Mouse (Mus musculus): ENCODE results near the gene Hipk4.

The Hipk4 gene

DNA sequence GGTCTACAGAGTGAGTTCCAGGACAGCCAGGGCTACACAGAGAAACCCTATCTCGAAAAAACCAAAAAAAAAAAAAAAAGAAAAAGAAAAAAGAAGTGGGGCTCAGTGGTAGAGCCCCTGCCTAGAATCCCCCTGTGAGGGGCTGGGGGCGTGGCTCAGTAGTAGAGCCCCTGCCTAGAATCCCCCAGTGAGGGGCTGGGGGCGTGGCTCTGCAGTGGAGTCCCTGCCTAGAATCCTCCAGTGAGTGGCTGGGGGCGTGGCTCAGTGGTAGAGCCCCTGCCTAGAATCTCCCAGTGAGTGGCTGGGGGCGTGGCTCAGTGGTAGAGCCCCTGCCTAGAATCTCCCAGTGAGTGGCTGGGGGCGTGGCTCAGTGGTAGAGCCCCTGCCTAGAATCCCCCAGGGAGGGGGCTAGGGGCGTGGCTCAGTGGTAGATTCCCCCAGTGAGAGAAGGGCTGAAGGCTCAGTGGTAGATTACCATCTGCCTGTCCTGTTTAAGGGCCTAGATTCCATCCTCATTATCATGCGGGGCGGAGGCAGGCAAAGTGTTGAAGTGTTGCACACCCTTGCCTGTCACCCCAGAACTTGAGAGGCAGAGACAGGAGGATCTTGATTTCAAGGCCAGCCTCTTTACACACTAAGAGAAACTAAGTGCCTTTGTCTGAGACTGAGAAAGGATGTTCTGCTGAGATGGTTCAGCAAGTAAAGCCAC is 28.3 kb upstream of the Hipk4 start:
- DNase-seq (ENCODE audit: low read depth, low spot score), result peak; percentile 82

DNA sequence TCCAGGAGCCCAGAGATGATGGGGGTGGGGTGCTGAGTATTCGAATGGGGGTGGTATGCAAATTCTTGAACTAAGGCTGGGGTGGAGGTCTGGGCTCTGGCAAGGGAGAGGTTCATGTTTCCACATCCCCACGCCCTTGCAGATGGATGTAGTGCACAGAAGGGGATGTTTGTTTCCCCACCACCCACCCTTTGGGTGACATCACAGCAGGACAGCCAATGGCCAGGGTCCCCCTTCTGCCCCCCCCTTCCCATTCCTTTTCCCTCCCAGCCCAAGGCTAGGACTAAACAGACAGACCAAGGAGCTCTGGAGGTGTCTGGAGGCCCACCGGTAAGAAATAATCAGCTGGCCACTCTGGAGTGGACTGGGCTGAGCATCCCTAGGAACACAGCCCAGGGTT is 24.0 kb upstream of the Hipk4 start, which contains the start of gene Prx:
Gene Prx, plus strand, starts transcription at position 289 of the 400 bp plus-strand sequence.
- DNase-seq (ENCODE audit: low read depth, low spot score), result peak; percentile 75

DNA sequence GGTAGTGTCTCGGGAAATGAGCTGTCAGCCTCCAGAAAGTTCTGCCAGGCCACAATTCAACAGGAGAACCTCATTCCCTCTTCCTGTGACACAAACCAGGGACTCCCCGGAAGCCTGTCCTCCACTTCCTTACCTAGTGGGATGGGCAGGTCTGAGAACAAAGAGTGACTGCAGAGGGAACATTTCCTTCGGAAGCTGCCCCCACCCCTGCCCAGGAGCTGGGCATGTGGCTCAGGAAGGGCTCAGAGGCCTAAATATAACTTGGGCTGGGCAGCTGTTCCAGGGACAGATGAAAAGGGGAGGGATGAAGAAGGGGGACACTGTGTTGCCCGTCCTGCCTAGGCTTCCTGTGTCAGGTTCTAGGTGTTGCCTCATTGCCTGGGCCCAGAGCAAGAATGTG is 21.4 kb upstream of the Hipk4 start:
- no peak for DNase-seq (ENCODE audit: low read depth, low spot score)

DNA sequence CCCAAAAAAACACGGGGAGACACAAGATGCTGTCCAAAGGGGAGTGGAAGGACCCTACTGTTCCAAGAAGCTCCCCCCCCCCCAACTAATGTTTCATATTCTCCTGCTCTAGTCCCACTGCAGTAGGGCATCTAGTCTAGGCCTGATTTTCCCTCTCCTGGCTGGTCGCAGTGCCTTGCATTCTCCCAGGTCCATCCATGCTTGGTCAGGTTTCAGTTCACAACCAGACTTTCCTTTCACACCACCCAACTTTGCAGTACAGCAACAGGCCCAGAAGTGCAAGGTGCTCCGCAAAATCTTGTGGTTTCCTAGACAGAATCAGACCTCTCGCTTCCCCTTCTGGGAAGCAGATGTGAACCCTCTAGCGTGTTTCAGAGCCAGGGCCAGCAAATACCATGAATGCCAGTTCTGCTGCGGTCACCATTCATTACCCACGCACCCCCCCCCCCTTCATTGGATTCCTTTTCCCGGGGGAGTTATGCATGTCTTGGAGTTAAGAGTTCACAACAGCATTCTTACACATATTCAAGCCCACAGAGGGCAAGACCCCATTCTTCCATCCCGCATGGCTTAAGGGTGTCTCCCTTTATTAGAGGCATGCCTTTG is 16.2 kb upstream of the Hipk4 start:
- DNase-seq (ENCODE audit: low read depth, low spot score), result no peak

DNA sequence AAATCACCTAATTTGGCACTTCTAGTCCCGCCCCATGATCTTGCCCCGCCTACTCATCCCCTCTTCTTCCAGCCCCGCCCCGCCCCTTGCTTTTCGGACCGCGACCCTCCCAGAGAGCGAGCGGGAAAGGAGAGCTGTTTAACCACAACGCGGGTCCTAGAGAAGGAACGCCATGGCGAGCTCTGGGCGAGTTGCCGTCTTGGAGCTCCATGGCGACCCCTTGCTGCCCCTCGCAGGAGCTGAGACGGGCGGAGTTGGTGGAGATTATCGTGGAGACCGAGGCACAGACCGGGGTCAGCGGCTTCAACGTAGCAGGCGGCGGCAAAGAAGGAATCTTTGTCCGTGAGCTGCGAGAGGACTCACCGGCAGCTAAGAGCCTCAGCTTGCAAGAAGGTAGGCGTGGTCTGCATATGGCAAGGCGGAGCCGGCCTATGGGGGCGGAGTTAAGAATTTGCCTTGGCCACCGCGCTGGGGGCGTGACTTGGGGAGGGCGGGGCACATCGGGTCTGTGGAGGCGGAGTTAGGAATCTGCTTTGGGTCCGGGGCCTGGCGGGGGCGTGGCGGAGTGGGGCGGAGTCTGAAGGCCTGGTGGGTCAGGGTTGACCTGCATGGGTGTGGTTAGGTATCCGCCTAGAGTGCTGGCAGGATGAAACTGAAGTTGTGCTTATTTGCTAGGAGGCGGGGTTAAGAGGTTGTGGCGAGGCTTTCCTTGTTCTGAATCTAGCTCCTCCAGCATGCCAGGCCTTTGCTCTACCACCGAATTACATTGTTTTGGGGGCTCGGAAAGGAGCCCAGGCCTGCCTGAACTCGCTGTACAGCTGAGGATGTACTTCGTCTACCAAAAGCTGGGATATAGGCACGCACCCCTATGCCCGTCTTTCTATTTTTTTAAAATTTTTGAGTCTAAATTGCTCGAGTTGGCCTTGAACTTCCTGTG is 15.1 kb upstream of the Hipk4 start:
- DNase-seq (ENCODE audit: low read depth, low spot score), result peak; percentile 99

DNA sequence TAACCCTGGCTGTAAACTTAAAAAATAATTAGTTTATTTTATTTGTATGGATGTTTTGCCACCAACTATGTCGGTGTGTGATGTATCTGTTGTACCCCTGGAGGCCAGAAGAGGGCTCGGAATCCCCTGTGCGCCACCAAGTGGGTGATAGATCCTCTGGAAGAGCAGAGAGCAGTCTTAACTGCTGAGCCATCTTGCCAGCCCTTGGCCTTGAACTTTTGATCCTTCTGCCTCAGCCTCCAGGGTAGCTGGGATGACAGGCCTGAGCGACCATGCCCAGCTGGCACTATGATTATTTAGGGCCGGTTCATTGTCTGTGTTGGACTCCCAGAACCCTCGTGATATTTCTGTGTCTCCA is 14.4 kb upstream of the Hipk4 start:
- DNase-seq (ENCODE audit: low read depth, low spot score), result peak; percentile 91

DNA sequence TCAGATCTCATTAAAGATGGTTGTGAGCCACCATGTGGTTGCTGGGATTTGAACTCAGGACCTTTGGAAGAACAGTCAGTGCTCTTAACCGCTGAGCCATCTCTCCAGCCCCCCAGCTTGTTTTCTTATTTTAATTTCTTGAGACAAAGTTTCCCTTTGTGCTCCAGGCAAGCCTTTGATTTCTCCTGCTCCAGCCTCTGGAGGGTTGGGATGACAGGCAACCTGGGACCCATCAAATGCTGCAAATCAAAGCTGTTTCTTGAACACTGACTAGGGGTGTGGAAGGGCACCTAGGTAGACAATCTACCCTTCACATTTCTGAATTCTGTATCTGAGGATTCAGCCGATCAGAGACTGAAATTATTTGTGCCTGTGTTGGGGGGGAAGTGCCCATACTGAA is 12.3 kb upstream of the Hipk4 start:
- DNase-seq (ENCODE audit: low read depth, low spot score), result peak; percentile 63

DNA sequence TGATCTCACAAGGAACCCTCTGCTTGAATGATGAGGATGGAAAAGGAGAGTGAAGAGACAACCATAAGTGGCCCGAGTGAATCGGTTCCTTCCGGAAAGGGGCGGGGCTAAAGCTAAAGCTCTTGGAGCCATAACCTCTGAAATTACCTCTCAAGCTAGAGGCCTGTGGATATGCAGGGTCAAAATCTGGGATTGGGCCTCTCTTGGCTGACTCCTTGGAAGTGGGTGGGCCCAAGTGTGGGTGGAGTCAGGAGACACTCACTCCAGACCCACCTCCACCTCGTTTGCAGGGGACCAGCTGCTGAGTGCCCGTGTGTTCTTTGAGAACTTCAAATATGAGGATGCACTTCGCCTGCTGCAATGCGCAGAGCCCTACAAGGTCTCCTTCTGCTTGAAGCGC is 8.1 kb upstream of the Hipk4 start:
- peak; percentile 48 for DNase-seq (ENCODE audit: low read depth, low spot score)

DNA sequence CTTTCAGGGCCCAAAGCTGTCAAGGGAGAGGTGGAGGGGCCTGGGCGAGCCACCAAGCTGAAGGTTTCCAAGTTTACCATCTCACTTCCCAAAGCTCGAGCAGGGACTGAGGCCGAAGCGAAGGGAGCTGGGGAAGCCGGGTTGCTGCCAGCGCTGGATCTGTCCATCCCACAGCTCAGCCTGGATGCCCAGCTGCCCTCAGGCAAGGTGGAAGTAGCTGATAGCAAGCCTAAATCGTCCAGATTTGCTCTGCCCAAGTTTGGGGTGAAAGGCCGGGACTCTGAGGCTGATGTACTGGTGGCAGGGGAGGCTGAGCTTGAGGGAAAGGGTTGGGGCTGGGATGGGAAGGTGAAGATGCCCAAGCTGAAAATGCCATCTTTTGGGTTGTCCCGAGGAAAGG is 4.8 kb upstream of the Hipk4 start:
- no peak for DNase-seq (ENCODE audit: low read depth, low spot score)

DNA sequence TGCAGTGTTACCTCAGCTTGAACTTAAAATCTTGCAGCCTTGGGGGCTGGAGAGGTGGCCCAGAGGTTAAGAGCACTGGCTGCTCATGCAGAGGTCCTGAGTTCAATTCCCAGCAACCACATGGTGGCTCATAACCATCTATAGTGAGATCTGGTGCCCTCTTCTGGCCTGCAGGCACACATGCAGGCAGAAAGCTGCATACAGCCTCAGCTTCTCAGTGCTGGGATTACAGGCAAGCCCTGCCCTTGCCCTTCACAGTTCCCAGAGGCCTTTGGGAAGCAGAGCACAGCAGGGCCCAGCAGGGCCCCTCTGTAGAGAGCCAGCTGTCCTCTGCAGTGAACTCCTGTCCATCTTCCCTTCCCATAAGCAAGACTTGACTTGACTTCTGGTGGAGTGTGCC is 3.0 kb upstream of the Hipk4 start:
- DNase-seq (ENCODE audit: low read depth, low spot score), result peak; percentile 72

DNA sequence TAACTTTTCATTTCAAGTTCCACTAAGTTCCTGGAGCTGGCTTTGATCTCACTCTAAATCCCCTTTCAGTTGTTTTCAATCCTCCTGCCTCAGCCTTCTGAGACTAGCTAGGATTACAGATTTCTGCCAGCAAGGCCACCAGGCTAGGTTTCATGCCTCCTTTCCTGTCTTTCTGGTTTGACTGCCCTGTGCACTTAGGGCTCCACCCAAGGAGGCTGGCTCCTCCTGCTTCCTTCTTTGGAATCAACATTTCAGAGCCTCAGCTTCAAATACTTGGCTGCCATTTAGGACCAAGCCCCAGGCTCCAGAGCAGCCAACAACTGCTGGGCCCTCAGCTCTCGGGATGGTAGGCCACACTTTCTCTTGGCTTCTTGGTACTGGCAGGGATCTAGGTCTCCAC is 2.5 kb upstream of the Hipk4 start:
- DNase-seq (ENCODE audit: low read depth, low spot score), result no peak

DNA sequence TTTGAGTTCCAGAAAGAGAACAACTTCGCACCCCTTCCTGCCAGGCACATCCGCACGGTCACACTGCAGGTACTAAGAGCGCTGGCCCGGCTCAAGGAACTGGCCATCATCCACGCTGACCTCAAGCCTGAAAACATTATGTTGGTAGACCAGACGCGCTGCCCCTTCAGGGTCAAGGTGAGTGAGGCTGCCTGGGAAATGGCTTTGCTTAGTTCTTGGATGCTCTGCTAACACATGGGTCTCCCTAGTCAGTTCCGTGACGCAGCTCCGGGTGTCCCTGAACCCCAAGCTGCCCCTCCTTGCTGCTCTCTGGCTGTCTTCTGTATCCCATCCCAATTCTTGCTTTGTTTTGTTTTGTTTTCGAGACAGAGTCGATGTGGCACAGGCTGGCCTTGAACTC is 738 bp downstream of the Hipk4 start:
- no peak for DNase-seq (ENCODE audit: low read depth, low spot score)

DNA sequence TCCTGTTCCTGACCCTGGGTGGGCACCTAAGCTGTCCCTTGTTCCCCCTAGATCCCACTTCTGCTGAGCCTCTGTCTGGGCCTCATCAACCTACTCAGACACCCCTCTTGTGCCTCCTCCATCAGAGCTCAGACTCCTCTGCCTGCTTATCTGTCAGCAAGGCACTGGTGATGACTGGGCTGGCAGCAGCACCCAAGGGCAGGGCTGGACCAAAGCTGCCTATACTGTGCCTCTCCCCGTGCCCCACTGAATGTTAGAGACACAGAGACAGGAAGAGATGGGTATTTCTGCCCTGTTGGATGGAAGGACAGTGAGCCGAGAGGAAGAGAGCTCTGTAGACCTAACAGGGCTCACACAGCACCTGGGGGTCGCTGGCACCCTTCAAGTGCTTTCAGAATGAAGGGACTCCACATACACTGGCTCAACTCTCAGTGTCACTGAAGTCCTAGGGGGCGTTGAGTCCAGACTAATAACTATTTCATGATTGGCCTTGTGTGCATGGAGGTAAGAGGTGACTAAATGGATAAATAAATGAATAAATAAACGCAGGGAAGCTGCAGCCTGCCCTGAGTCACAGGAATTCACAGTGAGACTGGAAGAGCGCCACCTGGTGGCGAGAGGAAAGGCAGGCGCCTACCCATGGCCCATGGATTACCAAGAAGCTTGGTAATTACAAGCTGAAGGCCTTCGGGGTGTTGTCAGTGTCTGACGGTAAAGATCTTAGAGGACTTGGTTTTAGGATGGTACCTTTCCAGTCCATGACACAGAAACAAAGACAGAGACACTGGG is 3.2 kb downstream of the Hipk4 start:
- peak; percentile 79 for DNase-seq (ENCODE audit: low read depth, low spot score)

DNA sequence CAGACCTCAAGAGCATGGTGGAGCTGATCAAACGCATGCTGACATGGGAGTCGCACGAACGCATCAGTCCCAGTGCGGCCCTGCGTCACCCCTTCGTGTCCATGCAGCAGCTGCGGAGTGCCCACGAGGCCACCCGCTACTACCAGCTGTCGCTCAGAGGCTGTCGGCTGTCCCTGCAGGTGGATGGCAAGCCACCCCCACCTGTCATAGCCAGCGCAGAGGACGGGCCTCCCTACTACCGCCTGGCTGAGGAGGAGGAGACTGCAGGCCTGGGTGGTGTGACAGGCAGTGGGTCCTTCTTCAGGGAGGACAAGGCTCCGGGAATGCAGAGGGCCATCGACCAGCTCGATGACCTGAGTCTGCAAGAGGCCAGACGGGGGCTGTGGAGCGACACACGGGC is 6.0 kb downstream of the Hipk4 start:
- no peak for DNase-seq (ENCODE audit: low read depth, low spot score)

DNA sequence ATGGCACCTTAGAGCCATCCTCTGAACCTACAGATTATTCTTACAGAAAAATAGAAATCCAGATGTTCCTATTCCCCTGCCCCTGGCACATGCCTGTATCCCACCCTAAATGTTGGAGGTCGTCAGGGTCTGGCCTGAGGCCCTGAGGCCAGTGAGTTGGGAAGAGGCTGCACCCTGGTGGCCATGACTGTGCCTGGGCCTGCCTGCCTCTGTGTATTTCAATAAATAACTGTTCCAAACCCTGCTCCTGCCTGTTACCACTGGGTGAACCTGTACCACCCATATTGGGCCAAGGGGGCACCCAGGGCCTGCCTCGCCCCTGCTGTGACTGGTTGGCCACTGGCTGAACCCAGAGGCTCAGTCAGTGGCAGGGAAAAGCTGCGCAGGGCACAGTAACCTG is 7.9 kb downstream of the Hipk4 start:
- DNase-seq (ENCODE audit: low read depth, low spot score), result no peak

DNA sequence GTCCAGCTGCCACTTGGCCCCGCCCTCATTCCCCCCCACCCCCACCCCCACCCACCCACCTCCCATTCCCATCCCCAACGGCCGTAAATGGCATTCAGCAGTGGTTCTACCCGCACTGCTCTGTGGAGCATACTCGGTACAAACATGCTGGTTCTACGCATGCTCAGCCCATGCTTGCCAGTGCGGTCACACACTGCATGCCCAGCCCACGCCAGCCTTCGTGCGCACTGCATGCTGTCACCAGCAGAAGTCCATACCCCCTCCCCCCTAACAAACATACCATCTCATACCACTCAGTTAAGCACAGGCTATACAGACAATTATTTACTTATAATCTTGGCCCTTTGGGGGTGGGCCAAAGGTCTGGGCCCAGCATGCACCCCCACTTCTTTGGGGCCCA is 8.6 kb downstream of the Hipk4 start:
- no peak for DNase-seq (ENCODE audit: low read depth, low spot score)

DNA sequence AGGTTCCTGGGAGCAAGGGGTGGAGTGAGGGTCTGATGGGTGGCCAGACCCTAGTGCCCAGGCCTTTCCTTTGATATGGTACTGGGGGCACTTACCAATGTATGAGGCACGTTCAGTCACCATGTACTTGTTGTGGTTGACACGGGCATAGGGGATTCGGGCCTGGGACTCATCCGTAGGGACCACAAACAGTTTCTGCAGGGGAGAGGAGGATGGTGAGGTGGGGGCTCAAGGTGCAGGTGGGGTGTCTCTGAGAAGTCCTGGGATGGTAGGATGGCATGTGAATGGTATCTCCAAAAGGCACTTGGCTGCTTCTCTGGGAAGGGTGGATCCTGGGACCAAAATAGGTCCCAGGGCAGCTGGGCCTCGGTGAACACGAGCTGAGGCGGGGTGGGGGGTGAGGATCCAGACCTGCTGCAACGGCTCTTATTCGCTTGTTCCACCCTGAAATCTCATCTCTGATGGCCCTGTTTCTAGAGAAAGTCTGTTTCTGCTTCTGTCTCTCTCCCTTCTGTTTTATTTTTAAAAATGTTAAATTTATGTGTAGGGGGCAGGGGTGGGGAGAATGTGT is 9.5 kb downstream of the Hipk4 start:
- DNase-seq (ENCODE audit: low read depth, low spot score), result no peak

DNA sequence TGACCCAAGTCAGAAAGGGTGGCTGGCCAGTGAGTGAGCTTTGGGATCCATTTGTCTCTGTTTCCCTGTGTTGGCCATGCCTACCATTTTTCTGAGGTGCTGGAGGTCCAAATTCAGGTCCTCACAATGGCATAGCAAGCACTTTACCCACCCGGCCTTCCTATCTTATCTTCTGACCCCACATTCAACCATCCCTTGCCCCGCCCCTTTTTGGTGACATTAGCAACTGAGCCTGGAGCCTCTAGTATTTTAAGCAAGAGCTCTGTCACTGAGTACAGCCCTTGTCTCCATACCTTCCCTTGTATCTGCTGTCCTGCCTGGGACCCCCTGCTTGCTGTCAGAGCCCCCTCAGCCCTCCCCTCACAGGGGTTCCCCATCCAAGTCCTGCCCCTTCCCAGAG is 12.3 kb downstream of the Hipk4 start:
- DNase-seq (ENCODE audit: low read depth, low spot score), result no peak

DNA sequence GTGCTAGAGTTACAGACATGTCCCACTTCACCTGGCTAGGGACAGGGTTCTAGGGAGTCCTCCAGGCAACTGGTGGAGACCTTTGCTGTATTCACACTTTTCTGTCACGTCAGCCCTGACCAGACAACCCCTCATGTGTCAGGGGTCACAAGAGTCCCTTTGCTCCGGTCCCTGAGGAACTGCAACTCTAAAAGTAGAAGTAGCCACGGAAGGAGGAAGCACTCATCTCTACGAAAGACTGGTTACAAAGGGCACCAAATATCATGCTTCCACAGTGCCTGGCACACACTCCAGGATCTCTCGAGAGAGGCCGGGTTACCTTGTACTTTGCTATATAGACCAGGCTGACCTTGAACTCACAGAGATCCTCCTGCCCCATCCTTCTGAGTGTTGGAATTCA is 13.6 kb downstream of the Hipk4 start:
- no peak for DNase-seq (ENCODE audit: low read depth, low spot score)

DNA sequence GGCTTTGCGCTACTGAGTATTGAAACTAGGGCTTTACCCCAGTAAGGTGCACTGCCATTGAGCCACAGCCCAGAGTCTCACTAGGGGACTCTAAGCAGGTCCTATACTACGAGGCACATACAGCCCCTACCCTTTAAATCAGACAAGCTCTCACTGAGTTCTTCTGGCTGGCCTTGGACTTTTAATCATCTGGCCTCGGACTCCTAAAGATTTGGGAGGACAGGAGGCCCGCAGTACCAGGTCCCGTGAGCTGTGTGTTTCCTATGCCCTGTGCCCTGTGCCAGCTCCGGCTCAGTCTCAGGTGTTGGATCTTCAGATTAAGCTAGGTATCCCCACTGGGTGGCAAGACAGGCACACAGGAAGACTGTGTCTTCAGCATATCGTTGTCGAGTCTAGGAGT is 14.9 kb downstream of the Hipk4 start:
- DNase-seq (ENCODE audit: low read depth, low spot score), result no peak

DNA sequence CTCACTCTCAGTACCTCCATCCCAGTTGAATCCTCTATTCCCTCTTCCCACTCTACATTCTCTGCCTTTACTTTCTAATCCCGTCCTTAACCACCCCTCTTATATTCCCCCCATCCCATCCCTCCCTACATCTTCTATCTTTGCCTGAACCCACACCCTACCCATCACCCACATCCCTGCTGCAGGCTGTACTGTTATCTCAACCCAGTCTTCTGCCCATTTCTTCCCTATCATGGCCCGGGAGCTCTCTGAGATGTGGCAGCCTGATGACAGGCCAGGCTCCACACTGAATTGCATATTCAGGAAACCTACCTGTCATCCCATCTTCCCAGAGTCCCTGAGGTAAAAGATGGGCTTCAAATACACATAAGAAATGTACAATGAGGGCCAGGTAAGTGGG is 15.7 kb downstream of the Hipk4 start:
- no peak for DNase-seq (ENCODE audit: low read depth, low spot score)

DNA sequence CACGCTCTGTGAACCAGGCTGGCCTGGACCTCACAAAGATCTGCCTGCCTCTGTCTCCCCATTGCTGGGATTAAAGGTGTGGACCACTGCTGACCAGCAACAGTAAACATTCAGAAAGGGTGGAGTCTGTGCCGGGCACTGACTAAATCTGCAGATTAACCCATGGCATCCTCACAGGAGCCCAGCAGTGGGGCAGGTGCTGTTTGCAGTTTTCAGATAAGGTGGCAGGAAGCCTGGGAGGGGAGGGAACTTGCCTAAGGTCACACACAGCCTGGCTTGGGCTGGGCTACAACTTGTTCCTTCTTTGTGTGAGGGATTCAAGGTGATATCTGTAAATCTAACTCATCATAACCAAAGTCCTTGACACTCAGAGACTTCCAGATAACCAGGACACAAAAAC is 17.5 kb downstream of the Hipk4 start:
- DNase-seq (ENCODE audit: low read depth, low spot score), result no peak
